Comparison of ENCODE assay signal across 27 mouse cellular contexts in genomic region chr19:55736016-55736415, GRCm38 (mm10). TPM values are rescaled to one million over a fixed set of nuclear protein-coding genes. Genes with fewer than 3 reads are reported as not detected.
DNase-seq lines count a peak whose midpoint lies in the region; ATAC-seq and TF ChIP-seq lines count a peak whose summit lies in the region.
"Had no signal": no experiment of that assay in that cellular context is flagged by ENCODE, and none has a peak within 500 bp of the region (broad histone marks: within the 10 kb centered on the region; RNA-seq: fewer than 3 reads in every experiment).

No protein-coding gene starts in this region.

- peak; percentile 37 for DNase-seq in lung, postnatal 36 days
- no peak for DNase-seq in lung, adult 2 months
- DNase-seq in R1 (ENCODE audit: low read depth, low spot score) = peak; percentile 65
- no peak for DNase-seq in gastrocnemius, postnatal 14 days
- no peak for DNase-seq in midbrain, embryonic 14.5 days
- DNase-seq: adrenal gland, adult 8-10 months; adrenal gland, postnatal 14 days; adrenal gland, postnatal 36 days; B cell, adult 2 months; cerebellum, adult 11-12 months; cerebellum, adult 2 months; cerebellum, adult 9-10 months; cerebellum, postnatal 10 days; cerebellum, postnatal 25 days; forebrain, postnatal 0 days had no signal

- TF ChIP-seq POLR2A in lung, adult 2 months (IDR thresholded peaks at IDR 0.05; ENCODE audit: borderline replicate concordance, extremely low read depth, low read depth, low read length) = no peak
- TF ChIP-seq POLR2A in small intestine, adult 2 months (IDR thresholded peaks at IDR 0.05; ENCODE audit: low read depth, low read length) = no peak

- 0 out of 2 replicates have a peak, but pooled peaks cover 8% of the 10 kb centered on the region for H3K4me1 ChIP-seq in intestine, postnatal 0 days (replicated peaks; ENCODE audit: control insufficient read depth, insufficient read depth, low read length)
- peaks cover 17% of the 10 kb centered on the region for H3K4me1 ChIP-seq in intestine, embryonic 15.5 days (replicated peaks)
- no peaks in the 10 kb centered on the region for H3K4me1 ChIP-seq in lung, adult 2 months (ENCODE audit: control insufficient read depth, insufficient read depth, low read length)
- H3K4me1 ChIP-seq in small intestine, adult 2 months (ENCODE audit: control insufficient read depth, insufficient read depth, insufficient read length, low read length) = peaks cover 41% of the 10 kb centered on the region
- H3K4me1 ChIP-seq in midbrain, embryonic 14.5 days (ENCODE audit: control insufficient read depth, insufficient read depth, low read length) = peaks cover 13% of the 10 kb centered on the region

- H3K36me3 ChIP-seq in intestine, postnatal 0 days (ENCODE audit: control insufficient read depth, insufficient read depth) = no peaks in the 10 kb centered on the region
- no peaks in the 10 kb centered on the region for H3K36me3 ChIP-seq in intestine, embryonic 15.5 days
- H3K36me3 ChIP-seq in small intestine, adult 2 months (ENCODE audit: control insufficient read depth, insufficient read depth, low read length) = no peaks in the 10 kb centered on the region
- no peaks in the 10 kb centered on the region for H3K36me3 ChIP-seq in midbrain, embryonic 14.5 days (ENCODE audit: control insufficient read depth, insufficient read depth, low read length)
- H3K36me3 ChIP-seq: embryonic facial prominence, embryonic 10.5 days; embryonic facial prominence, embryonic 12.5 days; forebrain, embryonic 15.5 days; G1E had no signal

- TF ChIP-seq CTCF in intestine, postnatal 0 days (IDR thresholded peaks at IDR 0.05; ENCODE audit: low read depth) = no peak
- no peak for TF ChIP-seq CTCF in lung, adult 2 months (IDR thresholded peaks at IDR 0.05; ENCODE audit: insufficient read depth, low read length)
- no peak for TF ChIP-seq CTCF in small intestine, adult 2 months (IDR thresholded peaks at IDR 0.05; ENCODE audit: extremely low read depth, insufficient read length, insufficient replicate concordance, low read depth, low read length)

- no peak for ATAC-seq in intestine, postnatal 0 days
- ATAC-seq in intestine, embryonic 15.5 days = no peak
- no peak for ATAC-seq in midbrain, embryonic 14.5 days (ENCODE audit: low FRiP score, low TSS enrichment)
- ATAC-seq: activated CD4-positive, CD25-positive, alpha-beta regulatory T cell, adult 4 months; CD4-positive, CD25-positive, alpha-beta regulatory T cell, adult 4 months; forebrain, embryonic 13.5 days; forebrain, embryonic 15.5 days; forebrain, postnatal 0 days; Patski had no signal

- intact Hi-C loops in gastrocnemius, postnatal 14 days (cut with DNase I; ENCODE audit: low total_unique reads) = no loop called here

- WGBS in intestine, postnatal 0 days = 30% methylated on average over 6 of the region's 6 CpGs
- WGBS in intestine, embryonic 15.5 days = 62% methylated on average over 6 of the region's 6 CpGs
- WGBS in lung, adult 2 months = 46% methylated on average over 6 of the region's 6 CpGs
- WGBS in small intestine, adult 2 months = 30% methylated on average over 6 of the region's 6 CpGs
- WGBS in midbrain, embryonic 14.5 days = 57% methylated on average over 6 of the region's 6 CpGs

- no peak overlapping the region for H3K4me3 ChIP-seq in intestine, postnatal 0 days (ENCODE audit: low read depth, low read length)
- no peak overlapping the region for H3K4me3 ChIP-seq in intestine, embryonic 15.5 days (replicated peaks)
- no peak overlapping the region for H3K4me3 ChIP-seq in lung, adult 2 months (replicated peaks; ENCODE audit: extremely low read depth, low read depth, low read length)
- H3K4me3 ChIP-seq in small intestine, adult 2 months (ENCODE audit: low read depth, low read length) = no peak overlapping the region
- H3K4me3 ChIP-seq in midbrain, embryonic 14.5 days (replicated peaks; ENCODE audit: low read depth, low read length) = no peak overlapping the region
- H3K4me3 ChIP-seq: embryonic facial prominence, embryonic 10.5 days; embryonic facial prominence, embryonic 12.5 days; forebrain, embryonic 13.5 days; forebrain, embryonic 15.5 days had no signal

- no peaks in the 10 kb centered on the region for H3K27me3 ChIP-seq in intestine, postnatal 0 days (replicated peaks; ENCODE audit: control insufficient read depth, insufficient read depth, low read length)
- no peaks in the 10 kb centered on the region for H3K27me3 ChIP-seq in intestine, embryonic 15.5 days (replicated peaks)
- no peaks in the 10 kb centered on the region for H3K27me3 ChIP-seq in small intestine, adult 2 months (ENCODE audit: control insufficient read depth, insufficient read depth, low read length)
- H3K27me3 ChIP-seq in midbrain, embryonic 14.5 days (ENCODE audit: control insufficient read depth, insufficient read depth, low read length) = no peaks in the 10 kb centered on the region
- H3K27me3 ChIP-seq: embryonic facial prominence, embryonic 12.5 days; forebrain, embryonic 15.5 days; Patski had no signal

- peak overlapping the region; percentile 3; the same call in 1 of the 2 replicates for H3K27ac ChIP-seq in intestine, postnatal 0 days (ENCODE audit: low read depth, low read length)
- no peak overlapping the region for H3K27ac ChIP-seq in intestine, embryonic 15.5 days
- H3K27ac ChIP-seq in small intestine, adult 2 months (ENCODE audit: insufficient read depth, low read depth, low read length) = peak overlapping the region; percentile 0; the same call in 1 of the 2 replicates
- no peak overlapping the region for H3K27ac ChIP-seq in midbrain, embryonic 14.5 days (replicated peaks; ENCODE audit: low read depth, low read length)
- H3K27ac ChIP-seq: embryonic facial prominence, embryonic 10.5 days; embryonic facial prominence, embryonic 12.5 days; forebrain, embryonic 13.5 days; forebrain, embryonic 15.5 days had no signal

- no peak overlapping the region for H3K4me2 ChIP-seq in intestine, postnatal 0 days (replicated peaks; ENCODE audit: low read depth)
- H3K4me2 ChIP-seq in intestine, embryonic 15.5 days (replicated peaks) = no peak overlapping the region
- H3K4me2 ChIP-seq in midbrain, embryonic 14.5 days (ENCODE audit: low read length) = no peak overlapping the region
- H3K4me2 ChIP-seq: embryonic facial prominence, embryonic 12.5 days; forebrain, embryonic 13.5 days; forebrain, embryonic 15.5 days had no signal

- no peaks in the 10 kb centered on the region for H3K9me3 ChIP-seq in intestine, postnatal 0 days (ENCODE audit: control insufficient read depth)
- H3K9me3 ChIP-seq in intestine, embryonic 15.5 days = no peaks in the 10 kb centered on the region
- H3K9me3 ChIP-seq in midbrain, embryonic 14.5 days (ENCODE audit: control insufficient read depth, low read length) = no peaks in the 10 kb centered on the region
- H3K9me3 ChIP-seq: embryonic facial prominence, embryonic 10.5 days; embryonic facial prominence, embryonic 12.5 days; forebrain, embryonic 13.5 days; forebrain, embryonic 15.5 days had no signal

- H3K9ac ChIP-seq in intestine, postnatal 0 days (ENCODE audit: low read depth, low read length) = no peak overlapping the region
- H3K9ac ChIP-seq in intestine, embryonic 15.5 days = no peak overlapping the region
- H3K9ac ChIP-seq in midbrain, embryonic 14.5 days (replicated peaks; ENCODE audit: low read length) = no peak overlapping the region
- H3K9ac ChIP-seq: embryonic facial prominence, embryonic 12.5 days; forebrain, embryonic 13.5 days; forebrain, embryonic 15.5 days; forebrain, postnatal 0 days had no signal

RNA-seq across cellular contexts. Expression of gene Tcf7l2, which starts 5.6 kb away (rescaled TPM):
- polyA plus RNA-seq in intestine, postnatal 0 days (2015; fragmentation: Nextera tagmentation; extraction: Ambion mirVana) = 32.4 and 37.4 TPM in 2 replicates
- 65.0 and 78.9 TPM in 2 replicates for polyA plus RNA-seq in intestine, embryonic 15.5 days (2015; fragmentation: Nextera tagmentation; extraction: Ambion mirVana)
- 18.5 and 19.9 TPM in 2 replicates for polyA plus RNA-seq in lung, adult 2 months (2012; rRNA removed)
- polyA plus RNA-seq in small intestine, adult 2 months (2012; rRNA removed) = 19.4 and 45.3 TPM in 2 replicates
- 10 to 100 TPM; 10.7 to 12.9 TPM for total RNA-seq in gastrocnemius, postnatal 14 days (2021)
- 720 and 768 TPM in 2 replicates for polyA plus RNA-seq in midbrain, embryonic 14.5 days (2014; fragmentation: Nextera tagmentation; extraction: Ambion mirVana)
- total RNA-seq: CH12.LX had no signal

Comparison
In these comparisons a context has a peak if more than half of its experiments do, and no peak if none do; other contexts are left out.
1. H3K27ac ChIP-seq: peak in intestine, postnatal 0 days (single experiment) and small intestine, adult 2 months (single experiment); none in intestine, embryonic 15.5 days (single experiment) and midbrain, embryonic 14.5 days (single experiment).
2. DNase-seq: peak in lung, postnatal 36 days (single experiment) and R1 (single experiment); none in lung, adult 2 months (single experiment), gastrocnemius, postnatal 14 days (single experiment) and midbrain, embryonic 14.5 days (single experiment).